Mouse (Mus musculus): ENCODE data around the gene Gse1.

The Gse1 gene

DNA sequence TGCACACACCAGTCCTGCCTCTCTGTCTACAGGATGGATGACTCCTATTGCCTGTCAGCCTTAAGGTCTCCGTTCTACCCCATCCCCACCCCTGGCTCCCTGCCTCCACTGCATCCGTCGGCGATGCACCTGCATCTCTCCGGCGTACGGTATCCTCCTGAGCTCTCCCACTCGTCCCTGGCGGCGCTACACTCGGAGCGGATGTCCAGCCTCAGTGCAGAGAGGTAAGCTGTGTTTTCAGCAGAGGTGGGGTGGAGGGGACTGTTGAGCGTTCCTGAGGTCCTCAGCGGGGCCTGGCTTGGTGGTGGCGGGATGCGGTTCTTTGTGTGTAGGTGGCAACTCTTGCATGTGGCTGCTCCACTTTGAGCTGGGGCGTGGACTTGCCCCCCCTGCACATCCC lies 339.5 kb downstream of the Gse1 start:
- no peak for DNase-seq

DNA sequence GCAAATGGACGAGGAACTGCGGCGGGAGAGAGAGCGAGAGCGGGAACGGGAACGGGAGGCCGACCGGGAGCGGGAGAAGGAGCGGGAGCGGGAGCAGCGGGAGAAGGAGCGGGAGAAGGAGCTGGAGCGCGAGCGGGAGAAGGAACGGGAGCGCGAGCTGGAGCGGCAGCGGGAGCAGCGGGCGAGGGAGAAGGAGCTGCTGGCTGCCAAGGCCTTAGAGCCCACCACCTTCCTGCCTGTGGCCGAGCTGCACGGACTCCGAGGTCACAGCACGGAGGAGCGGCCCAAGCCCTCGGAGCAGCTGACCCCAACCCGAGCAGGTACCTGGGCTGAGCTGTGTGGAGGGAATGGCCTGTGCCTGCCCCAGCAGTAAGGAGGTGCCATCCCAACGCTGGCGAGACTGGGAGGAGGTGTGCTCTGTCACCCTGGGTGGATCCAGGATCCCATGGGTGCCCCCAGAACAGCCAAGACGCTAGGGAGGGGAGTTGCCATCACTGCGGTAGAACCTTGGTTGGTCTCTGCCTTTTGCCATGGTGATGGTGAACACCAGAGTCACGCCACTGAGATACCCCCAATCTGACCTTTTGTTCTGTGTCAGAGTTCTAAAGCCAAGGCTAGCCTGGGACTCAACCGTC lies 340.0 kb downstream of the Gse1 start:
- DNase-seq, result no peak

DNA sequence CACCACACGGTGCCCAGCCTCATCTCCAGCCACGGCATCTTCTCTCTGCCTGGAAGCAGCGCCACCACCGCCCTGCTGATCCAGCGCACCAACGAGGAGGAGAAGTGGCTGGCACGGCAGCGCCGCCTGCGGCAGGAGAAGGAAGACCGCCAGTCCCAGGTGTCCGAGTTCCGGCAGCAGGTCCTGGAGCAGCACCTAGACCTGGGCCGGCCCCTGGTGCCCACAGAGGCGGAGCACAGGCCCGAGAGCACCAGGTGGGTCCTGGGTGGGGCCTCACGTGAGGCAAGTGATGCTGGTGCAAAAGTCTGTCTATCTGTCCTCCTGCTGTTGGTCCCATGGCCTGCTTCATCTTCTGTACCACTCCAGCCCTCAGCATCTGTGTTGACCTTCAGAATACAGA lies 340.9 kb downstream of the Gse1 start:
- DNase-seq, result no peak

DNA sequence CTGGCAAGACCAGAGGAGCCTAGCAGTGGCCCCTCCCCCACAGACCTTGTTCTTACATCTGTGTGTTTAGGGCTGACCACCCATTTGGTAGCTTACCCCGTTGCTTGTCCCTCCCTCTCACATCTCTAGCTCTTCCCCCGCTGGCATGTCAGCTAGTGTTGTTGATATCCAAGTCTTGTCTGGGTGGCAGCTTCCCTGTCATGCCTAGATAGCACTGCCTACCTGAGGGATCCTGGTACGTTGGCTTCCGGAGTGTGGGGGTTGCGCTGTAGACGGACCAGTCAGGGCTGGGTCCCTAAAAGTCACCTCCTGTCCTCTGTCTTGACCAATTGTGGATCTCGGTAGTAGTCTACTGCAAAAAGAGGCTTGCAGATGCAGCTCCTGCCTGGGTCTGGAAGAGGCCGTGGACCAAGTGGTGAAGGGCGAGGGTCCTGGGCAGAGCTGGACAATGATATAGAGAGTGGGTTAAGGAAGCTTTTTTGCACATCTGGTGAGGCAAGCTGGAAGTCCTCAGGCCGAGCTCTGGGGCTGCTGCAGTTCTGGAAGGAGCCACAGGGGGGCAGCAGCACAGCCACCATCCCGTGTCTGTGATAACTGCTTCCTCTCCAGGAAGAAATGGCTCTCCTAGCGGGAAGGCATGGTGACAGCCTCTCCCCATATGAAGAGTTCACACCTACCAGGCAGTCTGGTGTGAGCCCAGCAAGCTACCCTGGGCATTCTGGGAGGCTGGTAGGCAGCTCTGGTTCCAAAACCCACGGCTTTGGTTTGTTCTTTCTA lies 341.9 kb downstream of the Gse1 start:
- DNase-seq, result peak; percentile 79

GRCm38 (mm10) chr8:120571561-120571960 lies 343.3 kb downstream of the Gse1 start:
- no peak for DNase-seq

- no peak for DNase-seq
These were observed 344.3 kb downstream of the Gse1 start for GRCm38 (mm10) chr8:120572534-120572933.

DNA sequence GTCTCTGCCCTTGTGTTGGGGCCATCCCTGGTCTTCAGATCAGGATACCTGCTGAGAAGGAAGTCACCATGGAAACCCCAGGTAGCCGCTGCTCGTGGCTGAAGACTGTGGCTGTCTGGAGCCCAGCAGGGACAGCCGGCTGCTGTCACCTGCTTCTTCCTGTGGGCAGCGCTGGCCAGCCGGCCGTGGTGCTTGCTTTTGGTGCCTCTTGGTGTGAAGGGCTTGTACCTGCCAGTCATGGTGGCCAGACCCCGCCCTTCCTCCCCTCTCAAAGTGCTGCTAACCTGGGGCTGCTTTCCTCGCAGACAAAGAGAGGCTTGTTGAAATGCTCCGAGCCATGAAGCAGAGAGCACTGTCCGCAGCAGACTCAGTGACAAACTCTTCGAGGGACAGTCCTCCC lies 345.6 kb downstream of the Gse1 start:
- no peak for DNase-seq

GRCm38 (mm10) chr8:120574941-120575340 lies 346.7 kb downstream of the Gse1 start:
- no peak for DNase-seq

DNA sequence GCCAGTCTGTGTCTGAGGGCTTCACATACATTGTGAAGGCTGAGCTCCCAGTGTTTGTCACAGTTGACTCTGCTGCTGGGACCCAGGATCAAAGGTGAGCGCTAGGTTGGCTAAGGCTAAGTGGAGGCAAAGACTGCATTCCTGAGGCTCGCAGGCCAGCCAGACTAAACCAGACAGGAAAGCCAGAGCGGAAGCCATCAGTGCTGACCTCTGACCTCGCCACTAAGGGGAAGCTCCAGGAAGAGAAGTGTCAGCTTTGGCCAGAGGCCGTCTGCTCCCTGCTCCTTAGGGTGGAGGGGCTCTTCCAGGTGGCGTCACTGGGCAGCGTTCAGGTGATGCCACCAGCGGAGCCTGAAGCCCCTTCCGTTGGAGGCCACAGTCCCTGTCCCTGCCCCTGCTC lies 347.5 kb downstream of the Gse1 start:
- peak; percentile 59 for DNase-seq

DNA sequence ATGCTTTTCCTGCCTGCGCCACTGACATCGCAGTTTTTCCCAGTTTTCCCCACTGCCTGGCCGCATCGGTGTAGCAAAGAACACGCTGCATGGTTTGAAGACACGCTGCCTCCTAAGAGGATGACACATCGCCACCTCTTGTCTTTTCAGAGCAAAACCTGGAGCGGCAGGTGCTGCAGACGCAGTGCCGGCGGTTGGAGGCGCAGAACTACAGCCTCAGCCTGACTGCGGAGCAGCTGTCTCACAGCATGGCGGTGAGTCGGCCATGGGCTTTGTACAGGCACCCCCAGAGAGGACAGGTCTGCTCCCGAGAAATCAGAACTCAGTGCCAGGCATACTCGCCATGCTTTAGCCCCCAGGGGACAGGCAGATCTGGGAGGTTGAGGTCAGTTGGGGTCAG lies 349.6 kb downstream of the Gse1 start:
- DNase-seq, result no peak

DNA sequence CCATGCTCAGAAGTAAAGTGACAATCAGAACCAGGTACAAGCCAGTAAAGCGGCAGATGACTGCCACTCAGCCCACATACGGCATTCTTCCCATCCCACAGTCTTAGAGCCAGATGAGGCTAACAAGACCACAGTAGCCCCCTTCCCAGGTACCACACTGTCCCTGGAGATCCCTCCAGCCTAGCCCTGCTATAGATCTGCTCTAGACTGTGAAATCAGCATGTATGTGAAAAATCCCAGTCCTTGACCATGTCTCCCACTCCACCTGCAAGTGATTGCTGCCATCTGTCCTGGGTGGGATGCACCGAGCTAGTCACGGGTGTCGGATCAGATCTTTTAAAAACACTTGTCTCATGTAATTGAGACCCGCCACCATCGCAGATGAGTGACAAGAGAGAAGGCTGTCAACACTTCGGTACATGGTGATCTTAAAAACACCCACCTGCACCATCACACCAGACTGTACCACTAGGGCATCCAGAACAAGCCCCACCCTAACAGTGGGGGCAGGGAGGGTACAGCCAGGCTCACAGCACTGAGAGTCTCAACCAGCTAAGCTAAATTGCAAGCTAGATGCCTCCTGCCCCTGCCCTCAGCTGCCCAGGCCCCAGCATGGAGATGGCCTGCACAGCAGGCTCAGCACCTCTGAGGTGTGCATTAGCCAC lies 352.2 kb downstream of the Gse1 start:
- DNase-seq, result no peak

DNA sequence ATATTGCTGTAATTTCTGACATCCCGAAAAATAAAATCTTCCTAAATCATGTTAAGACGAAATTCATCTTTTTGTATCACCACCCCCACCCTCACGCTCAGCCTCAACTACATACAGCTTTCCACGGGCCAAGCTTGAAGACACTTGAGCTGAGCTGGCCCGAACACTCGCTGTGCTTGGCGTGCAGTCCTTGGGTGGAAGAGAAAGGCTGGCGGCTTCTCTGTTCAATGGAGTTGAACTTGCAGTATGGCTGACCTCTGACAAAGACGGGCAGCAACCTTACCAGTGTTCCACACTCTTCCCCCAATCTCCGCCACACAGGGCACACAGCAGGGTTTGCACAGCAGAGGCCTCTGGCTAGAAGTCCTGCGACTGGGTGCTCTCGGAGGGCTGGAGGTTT lies 353.1 kb downstream of the Gse1 start:
- DNase-seq, result no peak

GRCm38 (mm10) chr8:120581811-120582210 lies 353.6 kb downstream of the Gse1 start:
- no peak for DNase-seq

DNA sequence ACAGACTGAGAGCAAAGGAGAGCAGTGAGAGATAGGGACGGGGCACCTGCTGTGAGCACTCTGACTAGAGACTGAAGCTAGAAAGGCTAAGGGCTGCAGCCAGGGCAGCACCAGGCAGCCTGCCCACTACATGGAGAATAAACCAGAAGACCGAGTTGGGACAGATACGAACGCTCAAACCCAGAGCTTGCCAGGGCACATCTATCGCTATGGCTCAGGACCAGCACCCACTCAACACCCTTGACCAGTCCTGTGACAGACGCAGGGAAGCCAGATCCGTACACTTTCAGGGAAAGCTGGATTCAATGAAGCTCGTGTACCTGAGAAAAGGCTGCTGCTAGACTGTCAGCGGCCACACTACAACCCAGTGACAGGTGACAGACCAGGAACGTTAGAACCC lies 357.3 kb downstream of the Gse1 start:
- DNase-seq, result no peak

DNA sequence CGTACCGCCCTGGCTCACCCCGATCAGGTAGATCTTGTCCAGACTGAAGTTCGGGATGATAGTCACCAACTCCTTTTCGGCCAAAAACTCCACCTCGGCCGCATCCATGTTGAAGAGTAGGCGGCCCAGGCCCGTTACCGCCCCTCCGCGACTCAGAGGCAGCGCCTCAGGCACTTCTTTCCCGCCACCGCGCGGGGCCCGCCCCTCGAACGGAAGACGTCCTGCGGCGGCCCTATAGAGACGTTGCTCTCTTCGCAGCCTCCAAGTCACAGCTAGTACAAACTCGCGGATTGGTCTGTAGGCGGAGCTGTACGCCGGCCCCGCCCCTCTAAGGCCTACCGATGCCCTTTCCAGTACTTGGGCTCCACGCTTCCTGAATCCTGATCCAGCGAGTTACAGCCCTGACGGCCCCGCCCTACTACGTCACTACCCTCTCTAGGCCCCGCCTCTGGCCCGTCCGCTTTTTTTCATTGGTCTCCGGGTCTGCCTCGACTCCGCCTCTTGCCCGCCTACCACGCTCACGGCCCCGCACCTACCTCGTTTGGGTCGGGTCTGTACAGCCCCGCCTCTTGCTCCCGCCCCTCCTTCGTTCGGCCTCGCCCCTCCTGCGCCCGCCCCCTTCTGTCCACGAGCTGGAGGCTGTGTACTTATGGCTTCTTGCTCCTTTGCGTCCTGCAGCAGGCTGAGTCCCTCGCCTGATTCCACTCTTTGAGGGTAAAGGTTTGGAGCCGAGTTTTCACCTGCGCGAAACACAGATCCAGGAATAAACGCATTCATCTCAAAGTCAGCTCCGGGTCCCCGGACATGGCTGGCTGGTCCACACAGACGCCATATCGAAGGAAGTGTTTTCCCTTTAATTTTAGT lies 360.9 kb downstream of the Gse1 start, which contains the start of gene Gins2:
Gene Gins2, minus strand, starts transcription at position 397 of the 864 bp plus-strand sequence.
- peak; percentile 99 for DNase-seq

DNA sequence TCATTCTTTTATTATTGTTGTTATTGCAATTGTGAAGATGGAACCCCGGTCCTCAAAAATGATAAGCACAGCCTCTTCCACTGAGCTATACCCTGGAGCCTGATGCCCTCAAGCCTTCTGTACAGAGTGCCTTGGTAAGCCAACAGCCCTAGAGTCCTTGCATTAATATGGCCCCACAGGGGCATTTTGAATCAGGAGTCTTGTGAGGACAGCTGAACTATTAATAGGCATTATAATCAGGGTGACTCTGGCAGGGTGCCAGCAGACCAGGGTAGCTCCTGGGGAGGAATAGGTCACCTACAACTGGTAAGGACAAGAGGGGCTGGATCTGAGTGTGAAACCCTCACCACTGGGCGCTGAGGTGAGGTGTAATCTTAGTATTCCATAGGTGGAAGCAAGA lies 361.7 kb downstream of the Gse1 start:
- DNase-seq, result no peak

DNA sequence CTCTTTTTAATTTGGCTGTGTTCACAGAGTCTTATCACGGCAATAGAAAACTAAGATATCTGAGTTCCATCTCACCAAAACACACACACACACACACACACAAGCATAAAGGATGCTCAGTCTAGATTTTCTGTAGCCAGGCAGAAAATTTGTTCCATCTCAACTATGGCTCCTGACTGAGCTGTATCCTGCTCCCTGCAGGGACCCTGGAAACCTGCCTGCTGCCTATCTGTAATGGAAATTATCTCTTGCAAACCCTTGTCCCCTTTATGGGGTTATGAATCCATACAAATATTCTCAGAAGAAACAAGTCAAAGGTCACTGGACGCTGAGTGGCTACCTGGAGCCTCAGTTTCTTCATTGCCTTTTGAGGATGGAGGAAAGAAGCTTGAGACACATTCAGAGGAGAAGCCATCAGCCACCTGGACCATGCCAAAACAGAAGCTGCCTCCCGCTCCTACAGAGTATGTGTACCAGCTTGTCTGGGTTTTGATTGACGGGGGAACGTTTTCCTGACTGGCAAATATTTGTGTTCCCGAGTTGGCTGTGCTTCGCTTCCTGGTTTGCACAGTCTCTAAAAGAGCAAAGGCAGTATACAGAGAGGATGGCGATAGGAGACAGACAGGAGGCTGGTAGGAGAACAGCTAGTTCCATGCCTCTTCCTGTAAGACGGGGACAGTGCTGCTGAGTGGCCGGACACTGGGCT lies 363.5 kb downstream of the Gse1 start:
- DNase-seq, result no peak

DNA sequence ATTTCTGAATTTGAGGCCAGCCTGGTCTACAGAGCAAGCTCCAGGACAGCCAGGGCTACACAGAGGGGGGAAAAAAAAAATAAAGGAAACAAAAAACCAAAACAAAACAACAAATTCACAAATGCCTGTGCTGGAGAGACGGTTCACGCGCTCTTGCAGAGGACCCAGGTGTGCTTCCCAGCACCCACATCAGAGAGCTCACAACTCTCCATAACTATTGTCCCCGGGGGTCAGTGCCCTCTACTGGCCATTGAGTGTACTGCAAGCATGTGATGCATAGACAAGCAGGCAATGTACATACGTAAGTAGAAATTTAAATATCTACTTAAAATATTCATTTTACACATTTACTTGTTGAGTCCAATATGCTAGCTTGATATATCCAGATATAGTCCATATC lies 366.3 kb downstream of the Gse1 start:
- no peak for DNase-seq

DNA sequence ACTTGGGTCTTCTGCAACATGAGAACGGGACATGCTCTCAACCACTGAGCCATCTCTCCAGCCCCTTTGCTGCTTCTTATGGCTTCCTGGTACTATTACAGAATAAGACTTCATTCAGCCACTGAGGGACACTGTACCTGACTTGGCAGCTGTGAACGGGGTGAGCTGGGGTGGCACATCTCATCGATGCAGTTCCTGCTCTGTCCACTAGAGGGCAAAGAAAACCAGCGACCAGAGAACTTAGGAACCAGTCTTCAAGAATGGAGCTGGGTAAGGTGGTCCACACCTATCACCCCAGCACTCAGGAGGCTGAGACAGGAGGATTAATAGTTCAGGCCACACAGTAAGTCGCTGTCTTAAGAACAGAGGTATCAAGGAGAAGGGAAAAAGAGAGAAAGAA lies 367.7 kb downstream of the Gse1 start:
- DNase-seq, result peak; percentile 74

GRCm38 (mm10) chr8:120598579-120598978 lies 370.3 kb downstream of the Gse1 start:
- peak; percentile 64 for DNase-seq

- DNase-seq, result peak; percentile 61
These were observed 371.2 kb downstream of the Gse1 start for GRCm38 (mm10) chr8:120599504-120599903.

GRCm38 (mm10) chr8:120602672-120603071 lies 374.4 kb downstream of the Gse1 start:
- DNase-seq, result peak; percentile 59

All from embryo, embryonic 11 days (tissue).